Mouse (Mus musculus) hindbrain, embryonic 16.5 days (tissue): ENCODE data around the gene Dscam. TPM values are rescaled to one million over a fixed set of nuclear protein-coding genes. Genes with fewer than 3 reads are reported as not detected.

Source experiments
- ATAC-seq: fragments of 200-750 bp; cut with Nextera tagmentation; 2 replicates; pipeline ENCODE4 v1.8.0; 2017; ENCODE audit warnings: moderate TSS enrichment, moderate library complexity
- H3K27ac ChIP-seq: fragments of 300-500 bp; sonication (generic); 2 replicates; pipeline ENCODE4 v1.5.1; 2014; ENCODE audit warnings: low read depth, mild to moderate bottlenecking, control low read depth, low read length, moderate library complexity
- H3K27me3 ChIP-seq: fragments of 300-500 bp; sonication (generic); replicated peaks from 2 replicates; pipeline ENCODE4 v1.6.1; 2014; ENCODE audit warnings: low read length; ENCODE audit not compliant: control insufficient read depth, insufficient read depth
- H3K36me3 ChIP-seq: fragments of 300-500 bp; sonication (generic); 2 replicates; pipeline ENCODE4 v1.6.1; 2014; ENCODE audit warnings: mild to moderate bottlenecking, low read length, moderate library complexity, mixed read lengths; ENCODE audit not compliant: control insufficient read depth, insufficient read depth
- H3K4me1 ChIP-seq: fragments of 300-500 bp; sonication (generic); 2 replicates; pipeline ENCODE4 v1.6.1; 2014; ENCODE audit warnings: low read depth, low read length; ENCODE audit not compliant: control insufficient read depth, insufficient read depth
- H3K4me2 ChIP-seq: fragments of 300-500 bp; sonication (generic); 2 replicates; pipeline ENCODE4 v1.6.1; 2014; ENCODE audit warnings: mild to moderate bottlenecking, low read length, control low read depth, moderate library complexity
- H3K4me3 ChIP-seq: fragments of 300-500 bp; sonication (generic); 2 replicates; pipeline ENCODE4 v1.5.1; 2014; ENCODE audit warnings: mild to moderate bottlenecking, low read length, control low read depth, moderate library complexity
- H3K9ac ChIP-seq: fragments of 300-500 bp; sonication (generic); 2 replicates; pipeline ENCODE4 v1.6.1; 2014; ENCODE audit warnings: low read depth, mild to moderate bottlenecking, control low read depth, low read length, moderate library complexity
- H3K9me3 ChIP-seq: fragments of 300-500 bp; sonication (generic); 2 replicates; pipeline ENCODE4 v1.6.1; 2014; ENCODE audit warnings: mild to moderate bottlenecking, low read length, moderate library complexity; ENCODE audit not compliant: control insufficient read depth
- WGBS: fragments of 180-500 bp; shearing (Covaris S2); extraction: QIAGEN DNeasy Blood & Tissue Kit; methylation state at CpG from one replicate; pipeline ENCODE4 v1.1.7; 2014; 5-methylcytosine and 5-hydroxymethylcytosine counted together
- polyA plus RNA-seq: library from polyadenylated mRNA; unstranded; fragments of >200 nt; fragmentation: Nextera tagmentation; extraction: Ambion mirVana; gene quantifications from 2 replicates; pipeline ENCODE4 v1.2.1, GENCODE M21; 2015

Gene Dscam
- polyA plus RNA-seq, 1 experiment from 2014 or later: 13.1 TPM

GRCm38 (mm10) chr16:97141943-97142342 is 28.6 kb downstream of the Dscam start:
- H3K9ac ChIP-seq: no peak overlapping the region
- WGBS: 77% methylated on average over 1 of the region's 1 CpGs
- no peak overlapping the region for H3K4me2 ChIP-seq
- no peaks in the 10 kb centered on the region for H3K27me3 ChIP-seq
- H3K4me1 ChIP-seq: peaks cover 16% of the 10 kb centered on the region
- no peak overlapping the region for H3K27ac ChIP-seq
- ATAC-seq: no peak
- no peaks in the 10 kb centered on the region for H3K36me3 ChIP-seq
- H3K4me3 ChIP-seq: no peak overlapping the region
- no peaks in the 10 kb centered on the region for H3K9me3 ChIP-seq

GRCm38 (mm10) chr16:97135003-97135827 is 35.3 kb downstream of the Dscam start:
- ATAC-seq: peak; percentile 30; the same call in 1 of the 2 replicates
- Histone ChIP-seq H3K4me3 (no peak overlapping the region), H3K27me3 (no peaks in the 10 kb centered on the region), H3K9me3 (no peaks in the 10 kb centered on the region), H3K9ac (no peak overlapping the region), H3K27ac (no peak overlapping the region), H3K36me3 (no peaks in the 10 kb centered on the region), H3K4me2 (no peak overlapping the region), H3K4me1 (no peaks in the 10 kb centered on the region)
- 73% methylated on average over 10 of the region's 10 CpGs for WGBS

- Histone ChIP-seq H3K4me3 (no peak overlapping the region), H3K27me3 (no peaks in the 10 kb centered on the region), H3K36me3 (no peaks in the 10 kb centered on the region), H3K9ac (no peak overlapping the region), H3K27ac (no peak overlapping the region), H3K9me3 (no peaks in the 10 kb centered on the region), H3K4me1 (no peaks in the 10 kb centered on the region), H3K4me2 (no peak overlapping the region)
- no peak for ATAC-seq
- WGBS: 76% methylated on average over 2 of the region's 2 CpGs
These were observed 43.3 kb downstream of the Dscam start for GRCm38 (mm10) chr16:97127296-97127695.

GRCm38 (mm10) chr16:97110028-97110427 is 60.5 kb downstream of the Dscam start:
- Histone ChIP-seq H3K4me1 (no peaks in the 10 kb centered on the region), H3K4me2 (no peak overlapping the region), H3K9me3 (no peaks in the 10 kb centered on the region), H3K27ac (no peak overlapping the region), H3K4me3 (no peak overlapping the region), H3K9ac (no peak overlapping the region), H3K36me3 (no peaks in the 10 kb centered on the region), H3K27me3 (no peaks in the 10 kb centered on the region)
- no peak for ATAC-seq
- 77% methylated on average over 4 of the region's 4 CpGs for WGBS

- no peak overlapping the region for H3K9ac ChIP-seq
These were observed 65.3 kb downstream of the Dscam start for GRCm38 (mm10) chr16:97105266-97105665.

GRCm38 (mm10) chr16:97103046-97103445 is 67.5 kb downstream of the Dscam start:
- H3K9me3 ChIP-seq: no peaks in the 10 kb centered on the region
- H3K4me2 ChIP-seq: no peak overlapping the region
- ATAC-seq: no peak
- no peaks in the 10 kb centered on the region for H3K27me3 ChIP-seq
- H3K36me3 ChIP-seq: no peaks in the 10 kb centered on the region
- H3K4me1 ChIP-seq: peaks cover 19% of the 10 kb centered on the region
- no peak overlapping the region for H3K9ac ChIP-seq
- H3K27ac ChIP-seq: no peak overlapping the region
- 81% methylated on average over 2 of the region's 2 CpGs for WGBS
- no peak overlapping the region for H3K4me3 ChIP-seq

More at GRCm38 (mm10) chr16:97105266-97105665, 65.3 kb downstream of the Dscam start:
- Histone ChIP-seq H3K4me2 (no peak overlapping the region), H3K27ac (no peak overlapping the region), H3K9me3 (no peaks in the 10 kb centered on the region), H3K27me3 (no peaks in the 10 kb centered on the region), H3K36me3 (no peaks in the 10 kb centered on the region), H3K4me1 (peaks cover under 1% of the 10 kb centered on the region), H3K4me3 (no peak overlapping the region)
- no peak for ATAC-seq
- 65% methylated on average over 2 of the region's 2 CpGs for WGBS

- Histone ChIP-seq H3K4me2 (no peak overlapping the region), H3K4me1 (peaks cover 19% of the 10 kb centered on the region), H3K9ac (no peak overlapping the region), H3K27me3 (no peaks in the 10 kb centered on the region), H3K4me3 (no peak overlapping the region), H3K27ac (no peak overlapping the region), H3K9me3 (no peaks in the 10 kb centered on the region), H3K36me3 (no peaks in the 10 kb centered on the region)
- ATAC-seq: peak; percentile 41
- 41% methylated on average over 2 of the region's 2 CpGs for WGBS
These were observed 70.5 kb downstream of the Dscam start for GRCm38 (mm10) chr16:97100091-97100490.

GRCm38 (mm10) chr16:97098508-97098907 is 72.0 kb downstream of the Dscam start:
- H3K27me3 ChIP-seq: no peaks in the 10 kb centered on the region
- H3K4me3 ChIP-seq: no peak overlapping the region
- no peak overlapping the region; the same call in 1 of the 2 replicates for H3K27ac ChIP-seq
- no peaks in the 10 kb centered on the region for H3K36me3 ChIP-seq
- peaks cover 19% of the 10 kb centered on the region for H3K4me1 ChIP-seq
- no peaks in the 10 kb centered on the region for H3K9me3 ChIP-seq
- no peak overlapping the region for H3K4me2 ChIP-seq
- 39% methylated on average over 5 of the region's 5 CpGs for WGBS
- peak; percentile 69 for ATAC-seq
- no peak overlapping the region for H3K9ac ChIP-seq

GRCm38 (mm10) chr16:97096709-97097108 is 73.8 kb downstream of the Dscam start:
- no peaks in the 10 kb centered on the region for H3K36me3 ChIP-seq
- 70% methylated on average over 2 of the region's 2 CpGs for WGBS
- H3K4me1 ChIP-seq: peaks cover 19% of the 10 kb centered on the region
- H3K9ac ChIP-seq: no peak overlapping the region
- H3K4me3 ChIP-seq: no peak overlapping the region
- H3K9me3 ChIP-seq: no peaks in the 10 kb centered on the region
- no peak overlapping the region for H3K27ac ChIP-seq
- H3K27me3 ChIP-seq: no peaks in the 10 kb centered on the region
- ATAC-seq: no peak
- H3K4me2 ChIP-seq: no peak overlapping the region
